Mouse (Mus musculus): ENCODE measurements at regions not wholly inside any gene's neighbourhood (a gene's known extent, or its start where the extent isn't known, plus 50 kb on each side); places are given as distances from the start of the nearest gene placed in this dataset.

DNA sequence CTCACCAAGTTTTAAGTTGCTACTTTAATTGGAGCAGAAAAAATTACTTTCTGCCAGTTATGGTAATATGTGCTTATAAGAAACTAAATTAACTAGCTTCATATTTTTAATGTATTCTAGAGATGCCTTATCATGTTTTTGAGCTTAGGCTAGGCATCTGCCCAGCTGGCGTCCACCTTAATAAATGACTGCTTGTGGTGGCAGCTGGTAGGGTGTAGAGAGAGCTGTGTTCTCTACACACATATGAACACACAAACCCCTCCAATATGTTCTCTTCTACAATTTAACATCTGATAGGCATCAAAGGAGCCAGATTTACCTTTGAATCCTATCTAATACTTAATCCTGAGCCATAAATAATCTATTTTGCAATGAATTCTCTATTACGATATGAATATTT is 173.4 kb downstream of the Gm4340 start:
- DNase-seq (ENCODE audit: low spot score) = no peak

DNA sequence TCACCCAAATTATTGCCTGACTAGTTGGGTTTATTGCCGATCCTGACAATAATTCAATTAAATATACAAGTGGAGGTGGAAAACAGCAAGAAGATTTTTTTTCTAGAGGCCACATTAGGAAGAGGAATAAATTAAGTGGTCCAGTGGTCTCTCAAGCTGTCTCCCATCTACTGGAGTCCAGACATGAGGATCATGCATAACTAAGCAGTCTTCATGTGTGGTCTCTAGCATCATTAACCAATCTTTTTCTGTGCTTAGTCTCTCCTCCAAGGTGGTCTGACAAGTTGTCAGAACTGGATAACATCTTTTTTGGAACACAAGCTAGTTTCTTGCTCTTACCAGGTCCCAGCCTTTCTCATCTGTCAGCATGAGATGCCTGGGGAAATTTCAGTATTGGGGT is 180.7 kb downstream of the Gm4340 start:
- peak; percentile 6 for DNase-seq (ENCODE audit: low spot score)

DNA sequence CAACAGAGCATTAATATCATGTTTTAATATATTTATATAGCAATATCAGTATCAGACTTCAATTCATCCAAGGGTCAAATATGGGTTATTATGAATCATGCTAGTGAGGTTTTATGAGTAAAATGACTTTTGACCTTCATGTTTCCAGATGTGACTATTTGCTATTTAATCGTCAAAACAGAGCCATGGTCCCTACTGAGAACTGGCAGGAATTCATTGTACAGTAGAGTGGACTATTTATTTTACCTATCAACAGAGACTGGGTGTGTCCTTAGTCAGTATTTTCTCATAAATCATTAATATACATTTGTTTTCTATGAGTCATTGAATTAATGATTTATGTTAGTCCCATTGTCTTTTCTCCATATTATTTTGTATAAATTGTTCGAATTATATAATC is 194.4 kb downstream of the Gm4340 start:
- DNase-seq (ENCODE audit: low spot score) = no peak

DNA sequence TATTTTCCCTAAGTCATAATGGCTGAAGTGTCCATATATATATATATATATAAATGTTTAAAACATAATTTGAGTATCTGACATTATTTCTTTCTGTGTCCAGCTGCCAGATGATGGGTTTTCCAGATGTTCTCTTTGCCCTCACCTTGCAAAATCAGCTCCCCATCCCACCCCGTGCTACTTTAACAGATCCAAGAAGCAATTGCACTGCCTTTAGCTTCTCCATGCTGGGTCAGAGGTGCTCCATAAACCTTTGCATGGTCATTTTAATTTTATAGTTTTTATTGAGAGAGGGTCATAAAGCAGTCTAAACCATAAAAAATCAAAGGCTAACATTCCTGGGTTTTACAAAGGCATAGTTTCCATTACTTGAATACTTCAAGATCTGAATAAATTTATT is 201.9 kb downstream of the Gm4340 start:
- peak; percentile 6 for DNase-seq (ENCODE audit: low spot score)

DNA sequence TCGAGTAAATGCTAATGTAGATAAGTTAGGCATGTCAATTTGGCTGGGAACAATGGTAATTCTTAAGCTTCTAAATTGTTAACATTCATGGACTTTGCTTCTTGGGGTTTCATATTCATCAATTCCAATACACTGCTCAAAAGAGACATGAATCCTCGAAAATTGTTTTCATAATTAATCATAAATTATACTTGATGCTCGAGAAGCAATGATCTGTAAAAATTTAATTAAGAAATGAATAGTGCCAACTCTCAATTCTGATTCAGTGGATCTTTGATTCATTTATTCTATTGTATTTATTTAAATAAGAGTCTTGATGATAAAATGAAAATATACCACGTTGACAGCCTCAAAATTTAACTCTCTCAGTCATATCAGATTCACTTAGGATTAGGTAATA is 214.9 kb downstream of the Gm4340 start:
- no peak for DNase-seq (ENCODE audit: low spot score)

DNA sequence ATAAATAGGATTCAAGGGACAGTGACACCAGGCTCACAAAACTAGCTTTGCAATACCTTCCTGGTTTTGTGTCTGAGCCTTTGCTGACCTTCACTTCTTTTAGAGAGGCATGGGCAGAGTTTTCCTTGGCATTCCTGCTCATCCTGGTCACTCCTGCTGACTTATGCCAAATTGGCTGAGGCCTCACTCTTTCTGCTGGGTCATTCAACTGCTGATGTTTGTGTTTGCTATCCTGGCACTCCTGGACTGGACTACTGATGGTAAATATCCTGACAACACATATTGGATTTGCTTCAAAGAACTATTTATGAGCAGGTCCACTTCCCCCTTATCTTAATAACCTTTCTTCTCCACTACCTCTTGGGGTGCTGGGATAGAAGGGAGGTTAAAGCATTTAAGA is 228.7 kb downstream of the Gm4340 start:
- DNase-seq (ENCODE audit: low spot score) = no peak

DNA sequence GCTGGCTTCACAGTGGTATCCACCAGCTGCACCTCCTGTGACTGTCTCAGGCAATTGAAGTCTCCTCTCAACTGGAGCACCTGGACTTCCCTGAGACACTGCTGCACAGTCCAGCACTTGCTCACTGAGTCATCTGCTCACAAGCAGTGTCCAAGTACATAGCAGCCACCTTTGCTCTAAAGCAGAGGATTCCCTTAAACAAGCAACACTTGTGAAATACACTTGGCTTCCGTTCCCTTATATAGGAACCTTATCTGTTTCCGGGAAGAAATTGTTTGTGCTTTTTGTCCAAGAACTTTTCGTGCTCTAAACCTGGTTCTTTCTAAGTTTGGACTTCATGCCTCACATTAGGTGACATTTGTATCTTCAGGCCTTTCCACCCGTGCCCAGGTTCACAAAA is 229.3 kb downstream of the Gm4340 start:
- no peak for DNase-seq (ENCODE audit: low spot score)

DNA sequence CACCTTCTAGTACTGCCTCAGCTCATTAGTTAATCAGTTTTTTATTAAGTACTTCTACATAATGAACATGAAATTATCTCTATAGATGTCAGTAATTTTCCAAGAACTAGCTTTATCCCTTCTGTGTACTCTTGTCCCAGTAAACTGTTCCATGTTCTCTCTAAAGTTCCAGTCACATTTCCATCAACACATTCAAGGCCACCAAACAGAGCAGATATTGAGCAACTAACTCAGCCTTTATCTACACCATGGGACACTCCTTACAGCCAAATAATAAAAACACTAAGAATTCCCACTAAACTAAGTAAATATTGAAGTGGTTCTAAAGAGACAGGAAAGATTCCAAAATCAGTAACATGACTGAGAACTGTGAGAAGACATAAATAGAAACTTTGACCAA is 229.9 kb downstream of the Gm4340 start:
- no peak for DNase-seq (ENCODE audit: low spot score)

DNA sequence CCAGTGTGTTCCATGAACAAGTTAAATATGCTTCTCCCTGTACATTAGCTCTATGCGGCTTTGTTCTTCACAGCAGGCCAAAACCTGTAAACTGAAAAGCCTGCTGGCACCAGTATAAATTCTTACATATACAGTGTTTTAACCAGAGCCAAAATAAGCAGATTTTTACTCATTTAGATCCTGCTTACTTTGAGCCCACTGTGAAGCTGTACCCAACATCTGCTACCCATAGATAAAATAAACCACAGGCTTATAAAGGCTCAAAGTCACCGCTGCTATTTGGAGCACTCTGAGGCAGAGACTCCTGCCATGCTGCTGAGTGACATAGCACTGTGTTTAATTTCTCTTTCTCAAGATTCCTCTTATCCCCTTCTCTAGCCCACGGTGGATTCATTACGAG is 251.1 kb downstream of the Gm4340 start:
- DNase-seq (ENCODE audit: low spot score) = no peak

DNA sequence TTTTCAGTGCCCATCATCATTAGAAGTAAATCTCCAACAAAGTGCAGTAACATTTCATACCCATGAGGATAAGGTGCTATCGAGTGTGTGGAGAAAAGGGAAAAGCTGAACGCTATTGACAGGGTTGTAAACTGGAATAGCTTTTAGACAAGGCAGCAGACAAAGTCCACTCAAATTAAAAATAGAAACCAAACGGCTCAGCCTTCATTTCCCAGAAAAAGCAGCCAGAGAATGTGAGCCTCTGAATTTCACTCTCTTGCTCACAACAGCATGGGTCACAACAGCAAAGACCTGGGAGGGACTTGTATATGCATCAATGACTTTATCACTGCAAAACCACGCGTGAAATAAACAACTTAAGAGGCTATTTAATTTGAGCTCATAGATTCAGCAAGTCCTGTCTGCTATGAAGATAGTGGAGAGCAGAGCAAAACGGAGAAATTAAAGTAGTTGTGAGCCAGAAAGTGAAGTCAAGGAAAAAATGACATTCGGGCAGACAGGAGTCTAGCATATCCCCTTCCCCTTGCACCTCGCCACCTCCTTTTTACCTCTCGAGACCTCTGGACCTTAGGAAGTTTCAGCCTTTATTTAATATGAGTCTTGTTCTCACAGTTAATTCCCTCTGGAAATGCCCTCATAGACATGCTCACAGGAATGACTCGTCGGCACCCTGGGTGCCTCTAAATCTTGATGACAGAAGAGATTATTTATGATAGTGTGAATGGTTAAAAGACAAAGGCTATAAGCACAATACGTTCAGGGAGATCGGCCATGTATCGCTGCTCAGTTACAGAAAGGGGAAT is 261.9 kb downstream of the Gm4340 start:
- DNase-seq (ENCODE audit: low spot score) = peak; percentile 14

DNA sequence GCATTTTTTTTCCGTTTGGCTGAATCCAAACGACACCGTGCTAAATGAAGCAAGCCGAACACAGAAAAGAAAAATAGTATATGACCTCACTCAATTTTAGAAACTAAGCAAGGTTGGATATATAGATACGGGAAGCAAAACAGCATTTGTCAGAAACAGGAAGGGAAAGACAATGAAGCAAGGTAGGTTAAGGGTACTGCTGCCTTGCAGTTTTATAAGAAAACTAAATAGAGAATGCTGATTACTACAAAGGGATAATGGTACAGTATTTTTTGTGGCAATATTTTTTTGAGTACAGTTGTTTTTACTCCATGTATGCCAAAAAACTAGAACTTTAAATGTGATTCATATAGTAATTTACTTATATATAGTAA is 262.5 kb downstream of the Gm4340 start:
- no peak for DNase-seq (ENCODE audit: low spot score)

DNA sequence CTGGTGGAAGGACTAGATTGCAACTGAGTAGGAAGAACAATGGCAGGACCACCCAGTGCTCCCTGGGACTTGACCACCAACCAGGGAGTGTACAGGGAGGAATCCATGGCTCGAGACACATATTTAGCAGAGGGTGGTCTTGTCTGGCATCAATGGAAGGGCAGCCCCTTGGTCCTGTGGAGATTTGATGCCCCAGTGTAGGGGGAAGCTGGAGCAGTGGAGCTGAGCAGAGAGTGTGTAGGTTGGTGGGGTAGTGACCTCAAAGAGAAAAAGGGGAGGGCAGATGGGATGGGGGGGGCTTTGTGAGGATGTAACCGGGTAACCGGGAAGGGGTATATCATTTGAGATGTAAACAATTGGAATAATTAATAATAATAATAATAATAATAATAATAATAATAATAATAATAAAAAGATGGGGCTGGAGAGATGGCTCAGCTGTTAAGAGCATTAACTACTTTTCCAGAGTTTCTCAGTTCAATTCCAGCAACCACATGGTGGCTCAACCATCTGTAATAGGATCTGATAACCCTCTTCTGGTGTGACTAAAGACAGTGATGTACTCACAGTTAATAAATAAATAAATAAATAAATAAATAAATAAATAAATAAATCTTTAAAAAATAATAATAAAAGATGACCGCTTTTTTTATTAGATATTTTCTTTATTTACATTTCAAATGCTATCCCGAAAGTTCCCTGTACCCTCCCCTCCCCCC is 292.5 kb downstream of the Gm4340 start:
- DNase-seq (ENCODE audit: low spot score) = no peak

DNA sequence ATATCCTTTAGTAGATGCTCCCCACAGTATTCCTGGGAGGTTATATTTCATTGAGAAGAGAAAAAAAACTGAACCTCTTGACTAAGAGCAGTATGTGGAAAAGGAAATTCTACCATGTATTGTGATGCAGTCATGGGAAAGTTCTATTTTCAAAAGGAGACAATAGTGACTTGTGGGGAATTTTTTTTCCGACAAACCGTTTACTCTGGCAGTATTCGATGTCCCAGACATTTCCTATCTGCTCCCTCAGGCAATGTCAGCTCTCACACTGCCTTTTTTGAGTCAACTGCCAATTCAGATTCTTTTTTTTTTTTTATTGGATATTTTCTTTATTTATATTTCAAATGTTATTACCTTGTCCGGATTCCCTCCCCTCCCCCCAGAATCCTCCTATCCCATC is 295.5 kb downstream of the Gm4340 start:
- no peak for DNase-seq (ENCODE audit: low spot score)

DNA sequence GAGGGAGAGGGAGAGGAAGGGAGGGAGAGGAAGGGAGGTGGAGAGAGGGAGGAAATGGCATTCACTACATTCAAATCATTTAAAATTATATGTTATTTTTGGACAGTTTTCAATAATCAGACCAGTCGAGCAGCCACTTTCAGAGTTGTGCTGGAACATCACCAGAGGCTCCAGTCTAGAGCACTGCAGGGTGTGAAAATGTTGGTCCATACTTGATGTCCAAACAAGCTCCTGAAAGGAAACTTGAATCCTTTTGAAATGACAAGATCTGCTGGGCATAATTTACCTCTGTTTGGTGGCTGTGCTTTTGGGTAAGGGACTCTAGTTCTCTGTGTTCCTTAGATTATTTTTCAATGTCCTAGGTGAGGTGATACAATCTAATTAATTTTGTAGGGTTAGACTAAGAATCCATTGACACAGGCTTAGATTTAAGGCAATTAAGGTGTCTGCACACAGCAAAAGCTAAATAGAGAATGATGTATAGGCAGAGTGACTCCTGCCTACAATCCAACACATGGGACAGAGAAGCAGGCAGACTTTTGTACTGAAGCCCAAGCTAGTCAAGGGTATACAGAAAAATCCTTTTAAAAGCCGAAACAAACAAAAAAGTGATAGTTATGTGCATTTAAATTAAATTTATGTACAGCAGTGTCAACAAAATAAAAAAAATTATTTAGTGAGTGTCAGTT is 297.2 kb downstream of the Gm4340 start:
- no peak for DNase-seq (ENCODE audit: low spot score)
